Mouse (Mus musculus): ENCODE results near the gene Ppil4. TPM values are rescaled to one million over a fixed set of nuclear protein-coding genes. Genes with fewer than 3 reads are reported as not detected.
A peak's percentile ranks its signal among the peaks of the same experiment; 100 is the strongest.

Ppil4 gene
- polyA plus RNA-seq, 1 experiment from 2014 or later: 26.0 TPM

DNA sequence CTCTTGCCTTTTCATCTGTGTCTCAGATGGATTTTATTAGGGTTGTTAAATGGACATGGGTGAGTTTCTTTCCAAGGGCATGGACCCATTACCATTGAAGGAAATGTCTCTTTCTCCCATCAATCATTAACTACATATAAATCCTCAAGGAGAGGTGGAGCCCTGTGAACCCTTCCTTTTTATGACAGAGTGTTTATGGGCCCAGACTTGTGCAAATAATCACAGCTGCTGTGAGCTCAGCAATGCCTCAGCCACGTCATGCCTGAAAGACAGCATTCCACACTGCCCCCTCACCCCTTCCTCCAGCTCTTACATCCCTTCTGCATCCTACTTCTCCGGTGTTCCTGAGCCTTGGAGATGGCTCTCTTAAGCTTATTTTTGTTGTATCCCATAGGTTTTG, 5.4 kb upstream of the Ppil4 start:
- DNase-seq: no peak
- H3K4me1 ChIP-seq (replicated peaks): peaks cover 11% of the 10 kb centered on the region
- ATAC-seq (ENCODE audit: low read depth): no peak
- H3K27me3 ChIP-seq: no peaks in the 10 kb centered on the region
- H3K4me2 ChIP-seq: no peak overlapping the region
- no peak overlapping the region for H3K9ac ChIP-seq
- WGBS (ENCODE audit: insufficient replicate concordance): 59% methylated on average over 2 of the region's 2 CpGs
- peaks cover 14% of the 10 kb centered on the region for H3K36me3 ChIP-seq
- H3K27ac ChIP-seq: no peak overlapping the region
- no peaks in the 10 kb centered on the region for H3K9me3 ChIP-seq (replicated peaks)
- no peak overlapping the region for H3K4me3 ChIP-seq (replicated peaks)

DNA sequence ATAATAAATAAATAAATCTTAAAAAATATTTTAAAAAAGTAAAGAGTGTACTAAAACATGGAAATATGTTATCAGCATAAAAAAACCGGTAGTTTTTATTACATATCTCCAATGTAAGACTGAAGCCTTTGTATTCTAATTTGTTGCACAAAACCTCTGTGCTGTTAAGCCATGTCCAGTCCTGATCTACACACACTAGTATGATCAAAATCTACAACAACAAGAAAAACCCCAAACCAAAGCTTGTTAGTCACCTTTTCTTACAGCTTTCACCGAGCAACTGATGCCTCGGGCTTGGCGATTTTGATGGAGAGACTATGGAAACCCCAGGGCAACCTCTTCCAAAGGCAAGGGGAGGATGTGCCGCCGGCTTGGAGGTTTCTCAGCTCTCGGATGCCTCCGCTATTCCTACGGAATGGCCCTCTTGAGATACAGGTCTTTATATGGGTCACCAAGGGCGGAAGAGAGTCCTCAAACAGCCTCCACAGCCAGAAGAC, 389 bp upstream of the Ppil4 start:
- DNase-seq (no peak), ATAC-seq (ENCODE audit: low read depth) (peak; percentile 53)
- peak overlapping the region; percentile 90 for H3K9ac ChIP-seq
- under 1% methylated on average over 10 of the region's 10 CpGs for WGBS (ENCODE audit: insufficient replicate concordance)
- H3K36me3 ChIP-seq: peaks cover 35% of the 10 kb centered on the region
- H3K4me1 ChIP-seq (replicated peaks): peaks cover 29% of the 10 kb centered on the region
- H3K4me3 ChIP-seq (replicated peaks): peak overlapping the region; percentile 93
- H3K27ac ChIP-seq: peak overlapping the region; percentile 81
- H3K27me3 ChIP-seq: no peaks in the 10 kb centered on the region
- no peaks in the 10 kb centered on the region for H3K9me3 ChIP-seq (replicated peaks)
- peak overlapping the region; percentile 77 for H3K4me2 ChIP-seq

DNA sequence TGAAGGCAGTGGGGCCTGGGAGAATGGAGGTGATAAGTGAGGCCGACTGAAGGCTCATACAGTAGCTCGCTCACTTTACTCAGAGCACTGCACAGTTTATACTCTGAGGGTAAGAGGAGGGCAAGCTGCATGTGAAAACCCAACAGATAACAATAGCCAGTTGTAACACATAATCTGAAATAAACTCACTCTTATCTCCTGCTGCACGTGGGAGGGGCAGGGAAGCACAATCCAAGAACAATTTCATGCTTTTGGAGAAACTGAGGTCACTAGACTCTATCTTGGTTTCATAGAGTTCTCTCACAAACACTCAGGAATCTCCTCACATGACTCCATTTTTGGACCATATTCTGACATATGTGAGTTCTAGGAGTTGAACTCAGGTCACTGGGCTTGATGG, 8.6 kb downstream of the Ppil4 start:
- peak; percentile 57 for ATAC-seq (ENCODE audit: low read depth)
- WGBS (ENCODE audit: insufficient replicate concordance): 41% methylated on average over 3 of the region's 3 CpGs
- H3K9ac ChIP-seq: no peak overlapping the region
- DNase-seq: no peak
- H3K4me1 ChIP-seq (replicated peaks): peaks cover 6% of the 10 kb centered on the region; the same call in 1 of the 2 replicates
- no peak overlapping the region for H3K4me3 ChIP-seq (replicated peaks)
- H3K36me3 ChIP-seq: peaks cover 92% of the 10 kb centered on the region
- H3K27ac ChIP-seq: no peak overlapping the region
- H3K4me2 ChIP-seq: no peak overlapping the region
- H3K27me3 ChIP-seq: no peaks in the 10 kb centered on the region
- no peaks in the 10 kb centered on the region for H3K9me3 ChIP-seq (replicated peaks)

DNA sequence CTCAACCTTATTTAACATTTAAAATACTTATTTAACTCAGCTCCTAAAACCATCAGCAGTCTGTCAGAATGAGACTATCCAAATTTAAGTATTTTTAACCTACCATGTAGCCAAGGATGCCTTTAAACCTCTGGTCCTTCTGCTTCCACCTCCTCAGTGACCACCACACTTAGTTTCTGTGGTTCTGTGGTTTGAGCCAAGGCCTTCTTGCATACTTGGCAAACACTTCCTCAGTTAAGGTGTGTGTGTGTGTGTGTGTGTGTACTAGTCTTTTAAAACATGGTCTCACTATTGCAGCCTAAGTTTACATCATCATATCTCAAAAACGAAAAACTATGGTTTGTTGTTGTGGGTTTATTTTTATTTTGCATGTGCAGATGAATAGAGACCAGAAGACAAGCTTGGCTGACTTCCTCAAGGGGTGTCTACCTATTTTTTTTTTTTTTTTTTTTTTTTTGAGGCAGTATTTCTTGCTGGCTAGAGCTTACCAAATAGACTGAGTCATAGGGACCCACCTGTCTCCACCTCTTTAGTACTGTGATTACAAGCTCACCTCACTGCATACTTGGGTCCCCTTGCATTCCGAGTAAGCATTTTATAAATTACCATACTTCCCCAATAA, 9.9 kb downstream of the Ppil4 start:
- Histone ChIP-seq H3K4me3 (replicated peaks) (no peak overlapping the region), H3K27me3 (no peaks in the 10 kb centered on the region), H3K9ac (no peak overlapping the region), H3K4me2 (no peak overlapping the region), H3K36me3 (peaks cover 87% of the 10 kb centered on the region), H3K4me1 (replicated peaks) (peaks cover 6% of the 10 kb centered on the region; the same call in 1 of the 2 replicates), H3K9me3 (replicated peaks) (no peaks in the 10 kb centered on the region), H3K27ac (no peak overlapping the region)
- no peak for DNase-seq
- ATAC-seq (ENCODE audit: low read depth): no peak
- WGBS (ENCODE audit: insufficient replicate concordance): 76% methylated on average over 2 of the region's 2 CpGs

DNA sequence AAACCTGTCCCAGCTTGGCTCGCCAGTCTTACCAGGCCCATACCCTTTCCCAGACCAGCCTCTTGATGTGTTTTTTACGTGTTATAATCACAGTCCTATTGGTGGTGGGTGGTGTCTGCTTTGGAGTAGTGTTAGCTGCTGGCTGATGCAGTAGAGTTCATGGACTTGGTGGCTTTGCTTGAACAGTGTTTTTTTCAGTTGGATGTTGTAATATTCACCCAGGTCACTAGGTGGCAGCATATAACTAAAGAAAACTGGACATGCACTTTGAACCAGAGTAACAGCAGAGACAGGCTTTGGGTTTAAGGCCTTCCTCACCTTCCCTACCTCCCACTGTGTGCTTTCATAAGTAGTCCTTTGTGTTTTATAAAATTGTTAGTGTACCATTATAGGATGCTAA, 17.2 kb downstream of the Ppil4 start:
- DNase-seq: peak; percentile 19

DNA sequence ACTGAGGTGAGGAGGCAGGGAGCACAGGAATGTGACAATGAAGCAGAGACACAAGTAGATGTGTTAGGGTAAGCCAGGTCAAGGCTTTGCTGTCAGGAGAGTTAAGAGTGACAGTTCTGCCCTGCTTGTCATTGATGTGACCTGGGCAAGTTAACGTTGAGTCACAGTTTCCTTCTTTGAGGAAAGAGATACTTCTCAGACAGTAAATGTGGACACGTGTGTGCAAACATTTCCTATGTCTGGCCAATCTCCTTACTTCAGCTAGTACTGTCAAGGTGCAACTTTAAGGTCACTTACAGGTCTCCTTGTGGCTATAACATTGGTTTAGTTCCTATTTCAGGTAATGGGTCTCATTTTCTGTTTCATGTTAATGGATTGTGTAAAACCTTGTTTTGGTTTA, 23.8 kb downstream of the Ppil4 start:
- H3K4me2 ChIP-seq: no peak overlapping the region
- DNase-seq (no peak), ATAC-seq (ENCODE audit: low read depth) (no peak)
- H3K36me3 ChIP-seq: peaks cover 78% of the 10 kb centered on the region
- no peaks in the 10 kb centered on the region for H3K4me1 ChIP-seq (replicated peaks)
- H3K9ac ChIP-seq: no peak overlapping the region
- H3K27ac ChIP-seq: no peak overlapping the region
- H3K4me3 ChIP-seq (replicated peaks): no peak overlapping the region
- H3K27me3 ChIP-seq: no peaks in the 10 kb centered on the region
- H3K9me3 ChIP-seq (replicated peaks): no peaks in the 10 kb centered on the region
- WGBS (ENCODE audit: insufficient replicate concordance): 62% methylated on average over 2 of the region's 2 CpGs

More for the DNA sequence above, 17.2 kb downstream of the Ppil4 start:
- ATAC-seq (ENCODE audit: low read depth): peak; percentile 39; the same call in 1 of the 2 replicates
- WGBS (ENCODE audit: insufficient replicate concordance): 42% methylated on average over 2 of the region's 2 CpGs
- Histone ChIP-seq H3K9ac (no peak overlapping the region), H3K4me3 (replicated peaks) (no peak overlapping the region), H3K27ac (no peak overlapping the region), H3K9me3 (replicated peaks) (no peaks in the 10 kb centered on the region), H3K27me3 (no peaks in the 10 kb centered on the region), H3K4me1 (replicated peaks) (no peaks in the 10 kb centered on the region), H3K4me2 (no peak overlapping the region), H3K36me3 (peaks cover 80% of the 10 kb centered on the region)

DNA sequence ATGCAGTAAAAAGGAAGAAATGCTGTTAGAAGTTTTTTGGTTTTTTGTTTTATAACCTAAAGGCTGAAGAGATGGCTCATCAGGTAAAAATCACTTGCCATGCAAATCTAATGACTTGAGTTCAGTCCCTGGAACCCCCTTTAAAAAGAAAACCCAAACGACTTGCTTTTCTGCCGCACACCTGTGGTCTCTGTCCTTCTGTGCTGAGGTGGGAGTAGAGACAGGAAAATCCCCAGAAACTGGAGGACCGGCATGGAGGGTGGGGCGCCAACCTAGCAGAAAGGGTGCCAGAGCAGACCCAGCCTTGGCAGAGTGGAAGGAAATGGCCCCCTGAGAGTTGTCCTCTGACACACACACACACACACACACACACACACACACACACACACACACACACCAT, 26.0 kb downstream of the Ppil4 start:
- Histone ChIP-seq H3K4me3 (replicated peaks) (no peak overlapping the region), H3K27me3 (no peaks in the 10 kb centered on the region), H3K4me1 (replicated peaks) (no peaks in the 10 kb centered on the region), H3K9ac (no peak overlapping the region), H3K9me3 (replicated peaks) (no peaks in the 10 kb centered on the region), H3K27ac (no peak overlapping the region), H3K36me3 (peaks cover 78% of the 10 kb centered on the region), H3K4me2 (no peak overlapping the region)
- ATAC-seq (ENCODE audit: low read depth) (no peak), DNase-seq (no peak)
- WGBS (ENCODE audit: insufficient replicate concordance): 81% methylated on average over 4 of the region's 4 CpGs

DNA sequence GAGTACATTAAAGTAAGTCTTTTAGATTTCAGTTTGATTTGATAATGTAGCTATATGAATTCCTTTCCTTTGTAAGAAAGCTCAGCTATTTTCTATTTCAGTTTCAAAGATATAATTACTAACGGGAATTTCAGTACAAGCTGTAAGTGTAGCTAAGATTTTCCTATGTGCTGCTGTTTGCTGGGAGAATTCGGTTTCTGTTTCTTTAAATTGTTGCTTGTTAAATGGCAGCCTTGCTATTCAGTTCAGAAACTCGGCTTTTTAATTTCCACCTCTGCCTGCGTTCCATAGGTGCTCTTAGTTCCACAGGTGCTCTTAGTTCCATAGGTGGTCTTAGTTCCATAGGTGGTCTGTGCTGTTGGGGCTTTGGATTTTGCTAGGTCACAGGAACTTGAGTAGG, 26.5 kb downstream of the Ppil4 start:
- Histone ChIP-seq H3K27ac (no peak overlapping the region), H3K27me3 (no peaks in the 10 kb centered on the region), H3K4me2 (no peak overlapping the region), H3K9ac (no peak overlapping the region), H3K4me3 (replicated peaks) (no peak overlapping the region), H3K36me3 (peaks cover 78% of the 10 kb centered on the region), H3K9me3 (replicated peaks) (no peaks in the 10 kb centered on the region), H3K4me1 (replicated peaks) (no peaks in the 10 kb centered on the region)
- WGBS (ENCODE audit: insufficient replicate concordance): 81% methylated on average over 4 of the region's 4 CpGs
- DNase-seq: no peak
- no peak for ATAC-seq (ENCODE audit: low read depth)

DNA sequence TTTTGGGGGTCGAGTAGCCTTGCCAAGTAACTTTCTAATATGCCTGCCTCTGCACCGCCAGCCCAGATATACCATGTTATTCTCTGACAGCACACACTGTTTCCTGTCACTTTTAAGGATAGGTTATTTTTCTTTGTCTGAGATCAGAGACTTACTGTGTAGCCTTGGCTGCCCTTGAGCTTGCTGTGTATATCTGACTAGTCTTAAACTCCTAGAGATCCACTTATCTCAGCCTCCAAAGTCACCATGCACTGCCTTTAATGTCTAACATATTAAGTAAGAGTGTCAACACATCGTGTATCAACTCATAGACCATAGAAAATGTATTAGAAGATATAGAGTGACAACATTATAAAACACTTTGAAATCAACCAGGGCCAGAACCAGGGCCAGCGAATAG, 26.9 kb downstream of the Ppil4 start:
- Histone ChIP-seq H3K36me3 (peaks cover 73% of the 10 kb centered on the region), H3K9me3 (replicated peaks) (no peaks in the 10 kb centered on the region)
- no peak for DNase-seq

DNA sequence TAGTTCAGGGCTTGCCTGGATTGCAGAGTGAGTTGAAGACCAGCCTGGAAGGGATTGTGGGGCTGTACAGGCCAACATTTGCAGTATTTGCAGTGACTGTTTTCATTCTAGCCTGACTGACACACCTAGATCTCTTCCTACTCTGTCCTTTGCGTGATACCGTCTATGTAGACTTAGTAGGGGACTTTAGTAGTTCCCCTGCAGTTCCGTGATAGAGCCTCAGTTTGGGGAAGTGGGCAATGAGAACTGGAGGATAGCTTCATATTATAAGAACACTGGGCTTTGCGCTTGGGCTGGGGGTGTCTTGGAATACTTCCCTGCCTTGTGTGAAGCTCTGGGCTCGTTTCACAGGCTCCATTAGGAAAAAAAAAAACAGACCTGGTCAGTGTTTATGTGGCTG, 27.5 kb downstream of the Ppil4 start:
- H3K9ac ChIP-seq: no peak overlapping the region
- peaks cover 71% of the 10 kb centered on the region for H3K36me3 ChIP-seq
- DNase-seq (no peak), ATAC-seq (ENCODE audit: low read depth) (no peak)
- no peaks in the 10 kb centered on the region for H3K4me1 ChIP-seq (replicated peaks)
- WGBS (ENCODE audit: insufficient replicate concordance): 77% methylated on average over 5 of the region's 5 CpGs
- H3K4me3 ChIP-seq (replicated peaks): no peak overlapping the region
- H3K4me2 ChIP-seq: no peak overlapping the region
- no peaks in the 10 kb centered on the region for H3K9me3 ChIP-seq (replicated peaks)
- no peaks in the 10 kb centered on the region for H3K27me3 ChIP-seq
- no peak overlapping the region for H3K27ac ChIP-seq

More for the DNA sequence above, 26.9 kb downstream of the Ppil4 start:
- WGBS (ENCODE audit: insufficient replicate concordance): 85% methylated on average over 4 of the region's 4 CpGs
- ATAC-seq (ENCODE audit: low read depth): no peak
- H3K27ac ChIP-seq: no peak overlapping the region
- no peak overlapping the region for H3K4me3 ChIP-seq (replicated peaks)
- H3K4me2 ChIP-seq: no peak overlapping the region
- H3K27me3 ChIP-seq: no peaks in the 10 kb centered on the region
- H3K9ac ChIP-seq: no peak overlapping the region
- no peaks in the 10 kb centered on the region for H3K4me1 ChIP-seq (replicated peaks)

DNA sequence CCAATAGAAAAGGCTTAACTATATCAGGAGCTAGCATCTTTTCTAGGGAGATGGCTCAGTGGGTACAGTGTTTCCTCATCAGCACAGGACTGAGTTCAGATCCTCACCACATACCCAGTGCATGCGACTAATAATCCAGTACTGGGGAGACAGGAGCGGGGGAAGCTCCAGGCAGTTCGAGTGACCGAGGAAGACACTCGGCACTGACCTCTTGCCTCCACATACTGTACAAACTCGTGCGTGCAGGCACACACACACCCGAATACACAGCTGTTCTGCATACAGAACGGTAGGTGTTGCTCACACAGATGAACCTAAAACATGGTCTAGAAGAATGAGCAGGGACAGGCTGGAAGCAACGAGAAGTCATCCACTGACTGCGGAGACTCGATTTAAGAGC, 29.3 kb downstream of the Ppil4 start:
- 89% methylated on average over 12 of the region's 12 CpGs for WGBS (ENCODE audit: insufficient replicate concordance)

DNA sequence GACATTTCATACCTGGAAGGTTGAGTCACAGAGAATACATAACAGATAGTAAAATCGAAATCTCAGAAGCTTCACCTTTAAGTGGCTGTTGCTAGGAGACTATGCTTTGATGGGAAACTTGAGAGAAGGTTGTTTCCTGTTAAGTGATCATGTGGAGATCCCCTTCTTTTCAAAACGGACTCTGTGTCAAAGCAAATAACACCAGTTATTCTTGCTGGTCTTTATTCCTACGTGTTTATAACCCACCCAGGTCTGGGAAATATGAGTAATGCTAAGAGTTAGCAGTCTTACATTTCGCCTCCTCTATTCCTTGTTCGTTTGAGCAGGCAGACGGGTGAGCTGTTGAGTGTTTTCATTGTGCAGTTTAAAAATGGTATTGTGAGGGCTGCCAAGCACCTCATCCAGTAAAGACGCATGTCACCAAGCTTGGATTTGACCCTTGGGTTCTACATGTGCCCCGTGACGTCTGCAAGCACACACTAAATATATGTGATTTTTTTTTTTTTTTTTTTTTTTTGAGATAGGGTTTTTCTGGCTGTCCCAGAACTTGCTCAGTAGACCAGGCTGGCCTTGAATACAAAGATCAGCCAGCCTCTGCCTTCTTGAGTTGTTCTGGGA, 32.1 kb downstream of the Ppil4 start:
- Histone ChIP-seq H3K27me3 (no peaks in the 10 kb centered on the region), H3K9ac (no peak overlapping the region), H3K36me3 (peaks cover 47% of the 10 kb centered on the region), H3K9me3 (replicated peaks) (no peaks in the 10 kb centered on the region), H3K27ac (no peak overlapping the region), H3K4me3 (replicated peaks) (no peak overlapping the region), H3K4me1 (replicated peaks) (no peaks in the 10 kb centered on the region), H3K4me2 (no peak overlapping the region)
- WGBS (ENCODE audit: insufficient replicate concordance): 79% methylated on average over 9 of the region's 9 CpGs
- ATAC-seq (ENCODE audit: low read depth) (no peak), DNase-seq (no peak)

More for the DNA sequence above, 29.3 kb downstream of the Ppil4 start:
- Histone ChIP-seq H3K9me3 (replicated peaks) (no peaks in the 10 kb centered on the region), H3K4me1 (replicated peaks) (no peaks in the 10 kb centered on the region), H3K9ac (no peak overlapping the region), H3K4me2 (no peak overlapping the region), H3K27ac (no peak overlapping the region), H3K36me3 (peaks cover 64% of the 10 kb centered on the region), H3K4me3 (replicated peaks) (no peak overlapping the region), H3K27me3 (no peaks in the 10 kb centered on the region)
- DNase-seq: no peak
- no peak for ATAC-seq (ENCODE audit: low read depth)
